Mouse (Mus musculus) limb, embryonic 12.5 days (tissue): ENCODE data around the gene Zcchc3. TPM values are rescaled to one million over a fixed set of nuclear protein-coding genes. Genes with fewer than 3 reads are reported as not detected.

Source experiments
- ATAC-seq: fragments of 200-750 bp; cut with Nextera tagmentation; 2 replicates; pipeline ENCODE4 v1.8.0; 2017; ENCODE audit warnings: low read depth, moderate TSS enrichment; ENCODE audit not compliant: insufficient number of reproducible peaks, insufficient read depth, low FRiP score, low TSS enrichment
- H3K27ac ChIP-seq: fragments of 300-500 bp; sonication (generic); 2 replicates; pipeline ENCODE4 v1.5.1; 2016; ENCODE audit warnings: mild to moderate bottlenecking, moderate library complexity
- H3K27me3 ChIP-seq: fragments of 300-500 bp; sonication (generic); 2 replicates; pipeline ENCODE4 v1.6.1; 2016; ENCODE audit warnings: mild to moderate bottlenecking, moderate library complexity
- H3K36me3 ChIP-seq: fragments of 300-500 bp; sonication (generic); 2 replicates; pipeline ENCODE4 v1.6.1; 2016; ENCODE audit warnings: mild to moderate bottlenecking, moderate library complexity
- H3K4me1 ChIP-seq: fragments of 300-500 bp; sonication (generic); replicated peaks from 2 replicates; pipeline ENCODE4 v1.6.1; 2016
- H3K4me2 ChIP-seq: fragments of 300-500 bp; sonication (generic); 2 replicates; pipeline ENCODE4 v1.6.1; 2016; ENCODE audit warnings: mild to moderate bottlenecking, moderate library complexity
- H3K4me3 ChIP-seq: fragments of 300-500 bp; sonication (generic); replicated peaks from 2 replicates; pipeline ENCODE4 v1.5.1; 2016; ENCODE audit warnings: mild to moderate bottlenecking
- H3K9ac ChIP-seq: fragments of 300-500 bp; sonication (generic); replicated peaks from 2 replicates; pipeline ENCODE4 v1.6.1; 2016; ENCODE audit warnings: mild to moderate bottlenecking, moderate library complexity
- H3K9me3 ChIP-seq: fragments of 300-500 bp; sonication (generic); 2 replicates; pipeline ENCODE4 v1.6.1; 2016; ENCODE audit warnings: mild to moderate bottlenecking, moderate library complexity
- WGBS: fragments of 180-500 bp; shearing (Covaris S2); methylation state at CpG from one replicate; pipeline ENCODE4 v1.1.7; 2016; 5-methylcytosine and 5-hydroxymethylcytosine counted together
- polyA plus RNA-seq: library from polyadenylated mRNA; unstranded; fragments of >200 nt; fragmentation: Nextera tagmentation; extraction: Ambion mirVana; gene quantifications from 2 replicates; pipeline ENCODE4 v1.2.1, GENCODE M21; 2016

The Zcchc3 gene
- polyA plus RNA-seq, 1 experiment from 2014 or later = 76.6 TPM

DNA sequence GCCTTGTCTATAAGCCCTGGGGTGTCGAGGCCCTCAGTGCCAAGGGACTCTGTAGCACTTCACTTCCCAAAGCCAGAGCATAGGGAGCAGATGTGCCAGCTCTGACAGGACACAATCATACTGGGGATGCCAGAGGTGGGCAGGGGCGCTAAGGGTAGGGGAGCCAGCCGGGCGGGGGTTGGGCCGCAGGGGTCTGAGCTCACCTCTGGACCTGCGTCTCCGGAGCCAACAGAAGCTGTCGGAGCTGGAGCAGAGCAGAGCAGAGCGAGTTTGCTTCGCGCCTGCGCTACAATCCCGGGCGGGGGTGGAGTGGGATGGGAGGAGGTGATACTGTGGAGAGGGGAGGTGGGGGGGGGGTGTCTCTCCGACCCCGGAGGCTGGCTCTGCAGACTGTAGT is 38.5 kb downstream of the Zcchc3 start, which contains the start of gene Nrsn2:
Gene Nrsn2 (minus strand): TSS at position 294 of the 397 bp plus-strand sequence.
- peaks cover 22% of the 10 kb centered on the region for H3K27me3 ChIP-seq
- H3K9ac ChIP-seq = peak within 1 kb of the TSS; percentile 53
- peak within 1 kb of the TSS; percentile 33 for H3K4me3 ChIP-seq
- 3% methylated on average over 16 of the region's 16 CpGs for WGBS
- H3K4me2 ChIP-seq = peak within 1 kb of the TSS; percentile 62
- H3K27ac ChIP-seq = peak within 1 kb of the TSS; percentile 29; the same call in 1 of the 2 replicates
- H3K9me3 ChIP-seq = no peaks in the 10 kb centered on the region
- H3K36me3 ChIP-seq = no peaks in the 10 kb centered on the region
- ATAC-seq = peak; percentile 64
- H3K4me1 ChIP-seq = peaks cover 21% of the 10 kb centered on the region

DNA sequence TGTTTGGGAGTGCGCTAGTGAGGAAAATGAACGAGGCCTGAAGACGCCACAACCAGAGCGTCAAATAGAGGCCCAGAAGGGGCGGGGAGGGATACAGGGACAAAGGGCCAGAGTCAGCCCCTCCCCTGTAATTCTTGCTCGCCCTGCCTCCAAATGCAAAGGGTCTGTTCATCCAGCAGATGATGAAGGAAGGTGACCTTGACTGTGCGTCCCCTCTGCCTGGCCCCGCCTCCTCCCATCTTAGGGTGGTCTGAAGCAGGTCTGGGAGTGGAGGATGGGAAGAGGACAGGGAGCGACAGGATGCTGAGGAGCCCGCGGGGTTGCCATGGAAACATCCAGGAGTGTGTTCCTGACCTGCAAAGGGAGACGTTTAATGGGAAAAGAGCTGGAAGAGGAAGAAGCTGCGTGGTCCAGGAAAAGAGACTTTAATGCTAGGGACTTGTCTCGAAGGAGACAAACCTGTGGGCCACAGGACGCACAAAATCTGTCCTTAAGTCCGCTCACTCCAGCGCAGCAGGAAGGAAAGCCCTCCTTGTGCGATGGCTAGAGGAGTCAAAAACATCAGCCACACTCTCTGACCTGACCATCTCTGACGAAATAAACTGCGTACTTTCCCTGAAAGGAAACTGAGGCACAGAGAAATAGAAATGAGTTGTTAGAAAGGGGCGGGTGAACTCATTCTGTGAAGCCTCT is 39.0 kb downstream of the Zcchc3 start:
- Histone ChIP-seq H3K4me3 (peak overlapping the region; percentile 33), H3K9me3 (no peaks in the 10 kb centered on the region), H3K4me2 (peak overlapping the region; percentile 62), H3K27me3 (peaks cover 22% of the 10 kb centered on the region), H3K9ac (peak overlapping the region; percentile 53), H3K4me1 (peaks cover 21% of the 10 kb centered on the region), H3K27ac (peak overlapping the region; percentile 29; the same call in 1 of the 2 replicates), H3K36me3 (no peaks in the 10 kb centered on the region)
- ATAC-seq = peak; percentile 23; the same call in 1 of the 2 replicates
- WGBS = 3% methylated on average over 21 of the region's 21 CpGs

DNA sequence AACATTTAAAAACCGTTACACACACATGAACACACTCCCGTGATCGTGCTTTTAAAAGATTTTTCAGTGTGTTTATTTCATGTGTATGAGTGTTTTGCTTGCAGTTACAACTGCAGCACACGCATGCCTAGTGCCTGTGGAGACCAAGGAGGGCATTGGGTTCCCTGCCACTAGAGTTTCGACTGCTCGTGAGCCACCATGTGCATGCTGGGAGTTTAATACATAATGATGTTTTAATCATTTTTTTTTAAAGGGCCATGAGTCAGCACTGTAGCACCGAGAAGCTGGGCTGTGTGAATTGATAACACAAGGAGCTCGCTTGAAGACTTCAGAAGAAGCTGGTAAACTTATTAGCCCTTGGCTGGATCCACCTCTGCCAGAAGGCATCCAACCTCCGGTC is 41.3 kb downstream of the Zcchc3 start:
- Histone ChIP-seq H3K4me3 (no peak overlapping the region), H3K9ac (no peak overlapping the region), H3K27ac (no peak overlapping the region), H3K9me3 (no peaks in the 10 kb centered on the region), H3K4me1 (peaks cover 23% of the 10 kb centered on the region), H3K4me2 (no peak overlapping the region), H3K27me3 (peaks cover 29% of the 10 kb centered on the region), H3K36me3 (no peaks in the 10 kb centered on the region)
- ATAC-seq = no peak
- 86% methylated on average over 9 of the region's 9 CpGs for WGBS

DNA sequence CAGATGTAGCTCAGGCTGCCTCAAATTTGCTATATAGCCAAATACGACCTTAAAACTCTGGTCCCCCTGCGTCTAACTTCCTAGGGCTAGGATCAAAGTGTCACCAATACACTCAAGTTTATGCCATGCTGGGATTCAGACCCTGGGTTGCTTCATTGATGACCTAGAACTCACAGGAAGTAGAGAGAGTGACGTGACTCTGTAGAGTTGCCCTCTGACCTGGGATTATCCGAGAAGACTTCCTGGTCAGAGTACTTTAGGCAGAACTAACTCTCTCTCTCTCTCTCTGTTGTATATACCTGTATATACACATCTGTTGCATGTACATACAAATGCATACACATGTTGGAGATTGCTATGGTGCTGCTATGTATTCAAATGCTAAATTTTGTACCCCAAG is 42.2 kb downstream of the Zcchc3 start:
- H3K4me2 ChIP-seq = no peak overlapping the region
- H3K9me3 ChIP-seq = no peaks in the 10 kb centered on the region
- H3K27ac ChIP-seq = no peak overlapping the region
- no peak for ATAC-seq
- peaks cover 28% of the 10 kb centered on the region for H3K27me3 ChIP-seq
- H3K9ac ChIP-seq = no peak overlapping the region
- 62% methylated on average over 4 of the region's 4 CpGs for WGBS
- peaks cover 23% of the 10 kb centered on the region for H3K4me1 ChIP-seq
- H3K36me3 ChIP-seq = no peaks in the 10 kb centered on the region
- no peak overlapping the region for H3K4me3 ChIP-seq

DNA sequence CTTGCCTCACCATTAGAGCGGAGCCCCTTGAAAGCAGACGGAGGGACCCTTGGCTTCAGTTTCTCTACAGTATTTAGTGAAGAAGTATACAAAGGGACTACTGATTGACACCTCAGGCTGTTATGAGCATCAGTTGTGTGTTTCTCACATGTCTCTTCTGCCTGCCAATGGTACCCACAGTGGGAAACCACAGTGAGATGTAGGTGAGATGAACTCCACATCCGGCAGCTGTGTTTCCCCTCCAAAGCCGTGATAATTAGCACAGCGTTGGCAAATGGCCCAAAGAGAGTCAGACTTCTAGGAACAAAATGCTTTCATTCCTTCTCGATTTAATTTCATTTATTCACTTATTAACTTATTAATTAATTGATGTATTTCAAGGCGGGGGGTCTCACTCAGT is 42.7 kb downstream of the Zcchc3 start:
- Histone ChIP-seq H3K27ac (no peak overlapping the region), H3K36me3 (no peaks in the 10 kb centered on the region), H3K9ac (no peak overlapping the region), H3K4me2 (no peak overlapping the region), H3K4me1 (peaks cover 23% of the 10 kb centered on the region), H3K9me3 (no peaks in the 10 kb centered on the region), H3K27me3 (peaks cover 23% of the 10 kb centered on the region), H3K4me3 (no peak overlapping the region)
- no peak for ATAC-seq
- WGBS = 83% methylated on average over 7 of the region's 7 CpGs

DNA sequence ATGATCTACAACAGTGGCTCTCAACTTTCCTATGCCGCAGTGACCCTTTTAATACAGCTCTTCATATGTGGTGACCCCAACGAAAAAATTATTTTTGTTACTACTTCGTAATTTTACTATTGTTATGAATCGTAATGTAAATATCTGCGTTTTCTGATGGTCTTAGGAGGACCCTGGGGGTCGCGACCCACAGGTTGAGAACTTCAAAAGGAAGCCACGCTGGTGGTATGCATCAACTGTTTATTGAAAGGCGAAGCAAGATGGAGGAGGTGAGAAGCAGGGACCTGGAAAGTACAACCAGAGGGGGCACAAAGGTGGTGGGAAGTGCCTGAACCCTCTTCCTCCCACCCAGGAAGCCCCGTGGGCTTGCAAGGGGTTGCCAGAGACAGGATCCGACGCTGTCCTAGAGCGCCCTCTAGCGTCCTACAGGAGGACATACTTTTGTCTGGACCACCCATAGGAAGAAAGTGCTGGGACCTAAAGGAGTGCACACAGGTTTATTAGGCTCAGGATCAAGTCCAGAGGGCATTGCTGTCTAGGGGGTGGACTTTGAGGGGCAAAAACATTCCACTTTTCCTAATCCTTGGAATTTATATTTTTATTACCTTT is 46.2 kb downstream of the Zcchc3 start:
- ATAC-seq = peak; percentile 40; the same call in 1 of the 2 replicates
- Histone ChIP-seq H3K9ac (no peak overlapping the region), H3K9me3 (no peaks in the 10 kb centered on the region), H3K27me3 (peaks cover 7% of the 10 kb centered on the region; the same call in 1 of the 2 replicates), H3K4me2 (peak overlapping the region; percentile 31; the same call in 1 of the 2 replicates), H3K36me3 (no peaks in the 10 kb centered on the region), H3K27ac (no peak overlapping the region), H3K4me3 (no peak overlapping the region), H3K4me1 (peaks cover 2% of the 10 kb centered on the region)
- WGBS = 31% methylated on average over 14 of the region's 14 CpGs

DNA sequence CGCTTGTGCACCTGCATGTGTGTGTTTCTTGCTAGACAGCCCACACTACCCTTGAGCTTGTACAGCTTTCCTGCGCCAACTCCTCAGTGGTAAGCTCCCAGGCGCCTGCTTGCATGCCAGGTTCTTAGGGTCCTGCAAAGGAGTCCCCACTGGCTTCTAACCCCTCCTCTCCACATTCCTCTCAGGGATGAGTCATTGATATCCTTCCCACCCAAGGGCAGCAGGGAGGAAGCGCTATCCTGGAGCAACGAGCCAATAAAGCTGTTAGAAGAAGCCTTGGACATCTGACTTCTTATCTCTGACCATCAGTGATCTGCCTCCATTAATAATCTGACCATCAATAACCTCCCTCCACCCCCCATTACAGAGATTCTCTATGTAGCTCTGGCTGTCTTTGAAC is 46.9 kb downstream of the Zcchc3 start:
- peaks cover 2% of the 10 kb centered on the region for H3K4me1 ChIP-seq
- H3K4me3 ChIP-seq = no peak overlapping the region
- H3K9me3 ChIP-seq = no peaks in the 10 kb centered on the region
- H3K27ac ChIP-seq = no peak overlapping the region
- no peak overlapping the region for H3K9ac ChIP-seq
- H3K27me3 ChIP-seq = peaks cover 7% of the 10 kb centered on the region; the same call in 1 of the 2 replicates
- 75% methylated on average over 5 of the region's 5 CpGs for WGBS
- ATAC-seq = no peak
- H3K36me3 ChIP-seq = no peaks in the 10 kb centered on the region
- no peak overlapping the region for H3K4me2 ChIP-seq

DNA sequence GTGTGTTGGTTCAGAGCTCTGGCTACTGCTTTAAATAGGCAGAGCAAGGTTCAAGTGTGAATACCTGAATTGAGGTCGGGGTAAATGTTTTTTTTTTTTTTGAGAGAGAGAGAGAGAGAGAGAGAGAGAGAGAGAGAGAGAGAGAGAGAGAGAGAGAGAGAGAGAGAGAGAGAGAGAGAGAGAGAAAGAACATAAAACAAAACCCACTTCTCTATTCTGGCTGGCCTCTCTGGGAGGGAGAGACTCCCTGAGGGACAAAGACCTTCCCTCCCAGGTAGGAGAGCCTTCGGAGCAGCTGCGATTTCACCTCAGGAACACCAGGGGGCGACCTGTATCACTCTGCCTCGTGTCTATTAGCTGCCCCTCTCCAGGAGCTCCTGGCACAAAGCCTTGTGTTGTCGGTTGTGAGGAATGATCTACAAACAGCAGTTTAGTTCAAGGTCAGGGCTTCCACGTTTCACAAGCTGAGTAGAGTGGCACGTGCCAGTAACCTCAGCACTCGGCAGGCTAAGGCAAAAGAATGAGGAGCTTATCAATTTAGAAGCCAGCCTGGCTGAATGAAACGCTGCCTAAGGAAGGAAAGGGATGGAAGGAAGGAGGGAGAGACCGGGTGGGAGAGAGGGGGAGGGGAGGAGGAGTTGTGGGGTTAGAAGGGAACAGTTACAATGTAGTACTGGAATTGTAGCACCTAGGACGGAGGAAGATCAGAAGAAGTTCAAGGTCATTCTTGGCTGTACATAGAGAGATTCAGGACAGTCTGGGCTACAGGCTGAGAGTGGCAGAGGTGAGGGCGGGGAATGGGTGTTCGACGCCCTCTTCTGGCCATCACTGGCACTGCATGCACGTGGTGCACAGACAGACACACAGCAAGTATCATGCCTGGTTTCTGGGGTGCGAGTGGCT is 51.3 kb downstream of the Zcchc3 start:
- WGBS = 12% methylated on average over 17 of the region's 17 CpGs
- peak overlapping the region; percentile 53; the same call in 1 of the 2 replicates for H3K27ac ChIP-seq
- no peak overlapping the region for H3K9ac ChIP-seq
- peak overlapping the region; percentile 45 for H3K4me2 ChIP-seq
- peak; percentile 67 for ATAC-seq
- H3K36me3 ChIP-seq = no peaks in the 10 kb centered on the region
- peak overlapping the region; percentile 8; the same call in 1 of the 2 replicates for H3K4me3 ChIP-seq
- no peaks in the 10 kb centered on the region; the same call in 1 of the 2 replicates for H3K4me1 ChIP-seq
- H3K27me3 ChIP-seq = no peaks in the 10 kb centered on the region
- H3K9me3 ChIP-seq = no peaks in the 10 kb centered on the region

Other genes starting within 250 kb of the Zcchc3 start
- gene Csnk2a1, start 188.2 kb downstream of the Zcchc3 start, polyA plus RNA-seq = 94.5 and 102 TPM in 2 replicates
- 42.5 and 46.1 TPM in 2 replicates for gene Tbc1d20, start 121.2 kb downstream of the Zcchc3 start, polyA plus RNA-seq
- gene Rbck1, start 82.4 kb downstream of the Zcchc3 start, polyA plus RNA-seq = 72.9 and 79.2 TPM in 2 replicates
- gene Trib3, start 71.0 kb downstream of the Zcchc3 start, polyA plus RNA-seq = 3.0 and 3.6 TPM in 2 replicates
- gene Nrsn2, start 38.4 kb downstream of the Zcchc3 start, polyA plus RNA-seq = 2.2 and 3.0 TPM in 2 replicates
- gene Sox12, start 17.0 kb downstream of the Zcchc3 start, polyA plus RNA-seq = 15.6 and 16.8 TPM in 2 replicates
- 0.24 and 0.59 TPM in 2 replicates for gene 6820408C15Rik, start 560 bp upstream of the Zcchc3 start, polyA plus RNA-seq
- gene Defb23, start 49.6 kb upstream of the Zcchc3 start, polyA plus RNA-seq = not detected in 2 replicates
- gene Defb20, start 62.0 kb upstream of the Zcchc3 start, polyA plus RNA-seq = not detected in 2 replicates
- gene Defb22, start 75.1 kb upstream of the Zcchc3 start, polyA plus RNA-seq = not detected in 2 replicates
- not detected in 2 replicates for gene Defb26, start 96.7 kb upstream of the Zcchc3 start, polyA plus RNA-seq
- not detected in 2 replicates for gene Defb28, start 103.2 kb upstream of the Zcchc3 start, polyA plus RNA-seq
- gene Defb29, start 125.1 kb upstream of the Zcchc3 start, polyA plus RNA-seq = not detected in 2 replicates
- not detected in 2 replicates for gene Gm17416, start 154.3 kb upstream of the Zcchc3 start, polyA plus RNA-seq
- gene Defb21, start 157.7 kb upstream of the Zcchc3 start, polyA plus RNA-seq = not detected in 2 replicates
- gene Defb19, start 165.3 kb upstream of the Zcchc3 start, polyA plus RNA-seq = not detected in 2 replicates
- not detected in 2 replicates for gene Defb45, start 184.4 kb upstream of the Zcchc3 start, polyA plus RNA-seq
- not detected in 2 replicates for gene Defb36, start 189.3 kb upstream of the Zcchc3 start, polyA plus RNA-seq
- not detected in 2 replicates for gene Defb25, start 208.0 kb upstream of the Zcchc3 start, polyA plus RNA-seq
- 0.87 and 1.1 TPM in 2 replicates for gene Rem1, start 211.9 kb upstream of the Zcchc3 start, polyA plus RNA-seq